Mouse (Mus musculus) Patski (cell line): ENCODE data around the gene Epm2aip1. TPM values are rescaled to one million over a fixed set of nuclear protein-coding genes. Genes with fewer than 3 reads are reported as not detected.

Experiments
- ATAC-seq: fragments of 100-300 bp; one replicate; pipeline ENCODE4 v1.8.0; 2021
- CTCF ChIA-PET: fragments of 350-600 bp; sonication (Branson Sonifier 250); formaldehyde crosslinking; loops from one replicate; lab custom pipeline; 2022; ENCODE audit warnings: inconsistent platforms; lab: Charles Lee
- POLR2A ChIA-PET: fragments of 350-600 bp; sonication (Branson Sonifier 250); formaldehyde crosslinking; loops from one replicate; lab custom pipeline; 2022; ENCODE audit warnings: antibody characterized with exemption, inconsistent platforms; lab: Charles Lee
- DNase-seq: peaks from one replicate; pipeline ENCODE4 v3.0.0-alpha.2; 2011; ENCODE audit warnings: low read depth, low spot score
- H3K27me3 ChIP-seq: fragments of 371-371 bp; one replicate; pipeline ENCODE4 v1.5.1; 2021
- CTCF ChIP-seq: fragments of 100-300 bp; IDR thresholded peaks from one replicate; pipeline ENCODE4 v1.5.1; 2021
- in situ Hi-C: fragments of 300-500 bp; cut with MboI; formaldehyde crosslinking; loops from 3 replicates; pipeline ENCODE4 v1.11.1; 2018; ENCODE audit warnings: low pct_unique_long_range_greater_than_20kb, mixed read lengths
- polyA plus RNA-seq: library from polyadenylated mRNA; unstranded; gene quantifications from one replicate; pipeline ENCODE4 v1.2.3, GENCODE M21; 2021

Gene Epm2aip1
- polyA plus RNA-seq, result 28.7 TPM

DNA sequence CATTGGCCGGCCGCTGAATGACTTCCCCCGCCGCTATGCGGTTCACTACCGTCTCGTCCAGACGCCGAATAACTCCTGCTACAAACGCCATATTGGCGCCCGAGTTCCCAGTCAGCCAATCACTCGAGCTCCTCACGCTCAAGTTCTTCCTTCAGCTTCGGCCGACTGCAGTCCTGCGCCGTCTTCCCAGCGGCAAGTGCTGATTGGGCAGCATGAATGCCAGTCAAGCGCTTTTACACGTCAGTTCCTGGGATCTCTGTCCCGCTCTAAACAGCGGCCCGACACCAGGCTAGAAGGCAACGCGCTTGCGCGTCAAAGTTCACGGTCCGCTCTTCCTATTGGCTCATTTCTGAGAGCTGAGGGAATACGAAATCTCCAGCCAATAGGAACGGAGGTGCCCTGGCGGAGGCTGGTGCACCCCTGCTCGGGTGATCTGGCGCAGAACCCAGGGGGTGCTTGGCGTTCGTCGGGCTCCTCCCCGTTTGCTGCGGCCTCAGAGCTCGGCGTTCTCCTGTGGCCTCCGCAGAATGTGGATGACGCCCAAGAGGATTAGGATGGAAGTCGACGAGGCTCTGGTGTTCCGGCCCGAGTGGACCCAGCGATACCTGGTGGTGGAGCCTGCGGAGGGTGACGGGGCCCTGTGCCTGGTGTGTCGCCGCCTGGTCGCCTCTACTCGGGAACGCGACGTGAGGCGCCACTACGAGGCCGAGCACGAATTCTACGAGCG is at the start of gene Epm2aip1, which contains the start of gene Mlh1:
Gene Epm2aip1, plus strand, starts transcription at position 496 of the 727 bp plus-strand sequence.
Gene Mlh1, minus strand, starts transcription at position 358 of the 727 bp plus-strand sequence.
- no peaks in the 10 kb centered on the region for H3K27me3 ChIP-seq
- ATAC-seq (peak; percentile 96), DNase-seq (peak; percentile 100)

DNA sequence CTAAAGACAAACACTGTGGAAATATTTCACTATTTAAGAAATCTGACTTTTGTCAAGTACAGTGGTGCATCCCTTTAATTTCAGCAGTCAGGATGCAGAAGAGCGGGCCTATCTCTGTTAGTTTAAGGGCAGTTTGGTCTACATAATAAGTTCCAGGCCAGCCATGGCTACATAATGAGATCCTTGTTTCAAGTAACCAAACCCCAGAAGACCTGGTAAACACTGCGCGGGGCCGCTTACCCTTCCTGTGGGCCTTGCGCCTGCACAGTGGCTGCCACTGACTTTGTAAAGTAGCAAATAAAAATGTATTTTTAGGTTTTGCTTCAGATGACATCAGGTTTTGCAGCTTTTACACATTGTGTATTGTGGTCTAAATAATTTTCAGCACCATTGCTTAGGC is 48.3 kb upstream of the Epm2aip1 start:
- in situ Hi-C loops, result no loop called here
- CTCF ChIA-PET, result interaction anchor here (1.0 kb wide), 1 partner anchor 13 kb away, joined by 3 read pairs; no protein-coding TSS in a partner anchor
- H3K27me3 ChIP-seq, result no peaks in the 10 kb centered on the region
- POLR2A ChIA-PET, result no interaction called here
- ATAC-seq, result no peak
- DNase-seq, result no peak
- no peak for TF ChIP-seq CTCF

More for the DNA sequence above, at the start of gene Epm2aip1, which contains the start of gene Mlh1:
- ChIA-PET POLR2A (no interaction called here), CTCF (no interaction called here)
- in situ Hi-C loops, result no loop called here
- no peak for TF ChIP-seq CTCF

DNA sequence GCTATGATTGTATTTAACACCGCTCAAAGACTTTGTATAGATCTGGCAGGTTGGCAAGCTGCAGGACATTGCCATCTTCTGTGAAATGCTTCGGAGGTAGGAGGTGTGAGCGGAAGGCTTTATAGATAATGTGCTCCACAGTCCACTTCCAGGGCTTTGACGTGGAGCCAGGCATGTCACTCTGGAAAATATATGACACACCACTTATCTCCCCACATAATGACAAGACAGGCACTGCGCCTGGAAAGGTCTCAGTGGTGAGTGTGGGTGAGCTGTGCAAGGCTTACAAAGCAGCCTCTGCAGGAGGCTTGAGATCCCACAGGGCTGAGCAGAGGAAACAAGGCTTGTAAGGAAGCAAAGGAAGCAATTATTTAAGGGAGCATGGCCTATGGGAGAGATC is 43.3 kb upstream of the Epm2aip1 start:
- DNase-seq, result no peak
- TF ChIP-seq CTCF, result no peak
- CTCF ChIA-PET, result interaction anchor here (1.8 kb wide), 1 partner anchor 11 kb away, joined by 3 read pairs; no protein-coding TSS in a partner anchor
- POLR2A ChIA-PET, result no interaction called here
- ATAC-seq, result no peak
- H3K27me3 ChIP-seq, result no peaks in the 10 kb centered on the region
- in situ Hi-C loops, result no loop called here

DNA sequence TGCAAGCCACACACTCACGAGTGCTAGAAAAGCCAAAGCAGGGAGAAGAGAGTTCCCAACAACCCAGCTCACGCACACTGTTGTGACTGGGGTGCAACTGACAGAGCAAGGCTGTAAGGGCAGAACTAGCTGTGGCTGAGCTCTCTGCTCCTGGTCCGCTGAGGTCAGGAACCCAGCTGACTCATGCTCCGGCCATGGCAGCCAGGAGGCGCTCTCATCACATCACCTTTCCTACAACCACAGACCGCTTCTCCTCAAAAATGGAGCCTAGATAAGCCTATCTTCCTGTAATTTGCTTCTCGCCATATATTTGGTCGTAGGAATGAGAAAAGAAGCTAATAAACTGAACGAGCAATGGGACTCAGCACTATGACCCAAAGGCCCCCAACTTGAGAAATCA is 37.0 kb upstream of the Epm2aip1 start:
- ChIA-PET CTCF (interaction anchor here (1.0 kb wide), 1 partner anchor 55 kb away, joined by 4 read pairs; no protein-coding TSS in a partner anchor), POLR2A (no interaction called here)
- DNase-seq, result no peak
- no peaks in the 10 kb centered on the region for H3K27me3 ChIP-seq
- no peak for ATAC-seq
- in situ Hi-C loops, result no loop called here
- peak; percentile 32 for TF ChIP-seq CTCF

DNA sequence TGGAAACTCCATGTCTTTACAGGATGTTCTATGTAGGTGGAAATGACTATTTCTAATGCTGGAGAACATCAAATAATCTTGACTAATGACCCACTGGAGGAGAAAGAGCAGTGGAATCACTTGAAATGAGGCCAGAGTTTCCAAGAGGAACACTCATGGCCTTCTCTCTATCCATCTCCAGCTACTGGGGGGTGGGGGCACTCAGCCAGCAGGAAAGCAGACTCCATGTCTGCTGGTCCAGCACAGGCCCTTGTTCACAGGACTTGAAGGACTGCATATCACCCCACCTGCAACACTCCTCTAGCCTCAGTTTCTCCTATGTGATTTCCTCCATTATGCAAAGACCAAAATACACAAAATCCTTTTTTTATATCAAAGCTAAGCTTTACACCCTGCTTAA is 34.0 kb upstream of the Epm2aip1 start:
- no peak for TF ChIP-seq CTCF
- in situ Hi-C loops, result no loop called here
- POLR2A ChIA-PET, result no interaction called here
- H3K27me3 ChIP-seq, result no peaks in the 10 kb centered on the region
- ATAC-seq, result no peak
- DNase-seq, result no peak
- CTCF ChIA-PET, result interaction anchor here (1.1 kb wide), 1 partner anchor 52 kb away, joined by 4 read pairs; no protein-coding TSS in a partner anchor

DNA sequence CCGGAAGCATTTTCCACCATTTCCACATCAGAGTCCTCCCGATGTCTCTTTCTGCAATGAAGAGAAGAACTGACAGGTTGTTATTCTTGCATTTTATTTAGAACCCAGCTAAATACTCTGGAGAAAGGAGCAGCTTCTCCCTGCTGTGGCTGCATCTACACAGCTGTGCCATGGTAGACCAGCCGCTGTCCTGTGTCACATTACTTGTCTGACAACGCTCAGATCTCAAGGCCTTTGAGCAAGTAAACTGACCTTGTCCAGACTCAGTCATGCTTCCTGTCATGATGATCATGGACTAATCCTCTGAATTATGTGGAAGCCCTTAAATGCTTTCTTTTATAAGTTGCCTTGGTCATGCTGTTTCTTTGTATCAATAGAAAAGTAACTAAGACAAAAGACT is 31.9 kb upstream of the Epm2aip1 start:
- POLR2A ChIA-PET, result no interaction called here
- no peak for DNase-seq
- CTCF ChIA-PET, result interaction anchor here (0.7 to 1.6 kb wide), 3 partner anchors 11 to 14 kb away, joined by 3 to 5 read pairs (median 3); no protein-coding TSS in a partner anchor

DNA sequence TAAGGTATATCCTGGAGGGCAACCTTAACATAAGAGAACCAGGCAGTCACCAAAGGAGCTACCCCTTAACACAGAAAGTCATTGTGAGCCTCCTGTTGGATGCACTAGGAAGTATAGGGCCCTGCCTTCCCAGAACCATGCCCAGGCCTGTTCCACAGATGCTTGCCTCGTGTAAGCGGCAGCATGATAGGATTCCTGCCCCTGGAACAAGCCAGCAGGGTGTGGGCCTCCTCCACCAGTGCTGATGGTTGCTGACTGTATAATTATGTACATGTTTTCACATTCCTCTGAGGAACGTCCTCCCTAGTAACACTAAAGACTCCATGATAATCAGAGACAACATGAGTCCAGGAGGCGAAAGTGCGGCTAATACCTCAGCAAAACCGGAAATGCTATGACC is 28.3 kb upstream of the Epm2aip1 start:
- no peak for TF ChIP-seq CTCF
- ChIA-PET POLR2A (interaction anchor here (0.7 kb wide), 1 partner anchor 22 kb away, joined by 3 read pairs; no protein-coding TSS in a partner anchor), CTCF (no interaction called here)
- ATAC-seq (no peak), DNase-seq (no peak)
- in situ Hi-C loops, result loop anchor here (5.0 kb wide), 1 partner anchor 151 kb away; no protein-coding TSS in a partner anchor
- H3K27me3 ChIP-seq, result no peaks in the 10 kb centered on the region

More for the DNA sequence above, 31.9 kb upstream of the Epm2aip1 start:
- no peak for ATAC-seq
- TF ChIP-seq CTCF, result no peak
- H3K27me3 ChIP-seq, result no peaks in the 10 kb centered on the region
- in situ Hi-C loops, result loop anchor here (5.0 kb wide), 1 partner anchor 148 kb away; no protein-coding TSS in a partner anchor

DNA sequence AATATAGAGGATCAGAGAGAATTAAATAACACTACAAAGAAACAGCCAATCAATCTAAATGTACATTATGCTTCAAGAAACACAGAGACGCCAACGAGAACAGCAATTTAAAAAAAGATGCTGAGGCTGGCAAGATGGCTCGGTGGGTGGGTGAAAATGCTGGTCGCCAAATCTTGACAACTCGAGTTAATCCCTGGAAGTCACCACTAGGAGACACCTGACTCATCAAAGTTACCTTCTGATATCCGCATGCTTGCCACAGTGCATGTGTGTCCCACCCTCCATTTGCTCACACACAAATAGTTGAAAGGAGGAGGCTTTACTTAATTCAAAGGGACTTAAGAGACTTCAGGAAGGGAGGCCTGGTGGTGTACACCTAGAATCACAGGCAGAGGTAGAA is 26.2 kb upstream of the Epm2aip1 start:
- in situ Hi-C loops, result no loop called here

DNA sequence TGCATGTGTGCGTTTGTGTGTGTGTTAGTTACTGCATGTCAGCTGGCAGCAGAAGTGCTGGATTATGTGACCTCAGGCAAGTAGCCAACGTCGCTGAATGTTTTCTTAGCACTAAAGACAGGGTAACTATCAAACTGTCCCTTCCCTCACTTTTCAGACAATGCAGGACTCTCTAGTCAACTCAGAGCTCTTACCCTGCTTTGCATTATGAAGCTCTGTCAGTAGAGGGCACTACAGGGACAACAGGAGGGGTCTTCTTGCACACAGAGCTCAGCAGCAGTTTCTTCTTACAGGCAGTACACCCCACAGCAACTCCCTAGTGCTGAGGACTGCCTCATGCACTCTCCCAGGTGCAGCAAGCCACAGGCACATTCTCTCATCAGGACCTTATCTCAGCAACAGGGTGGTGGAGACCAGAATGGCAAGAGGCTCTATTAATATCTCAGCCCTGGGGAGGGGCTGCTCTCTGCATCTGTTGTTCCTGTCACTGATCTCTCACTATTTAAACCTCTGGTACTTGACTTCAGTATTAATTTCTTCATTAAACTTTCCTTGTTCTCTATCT is 24.0 kb upstream of the Epm2aip1 start:
- POLR2A ChIA-PET, result no interaction called here

More for the DNA sequence above, 26.2 kb upstream of the Epm2aip1 start:
- CTCF ChIA-PET, result no interaction called here
- no peak for ATAC-seq
- POLR2A ChIA-PET, result no interaction called here
- no peak for TF ChIP-seq CTCF
- no peaks in the 10 kb centered on the region for H3K27me3 ChIP-seq
- no peak for DNase-seq

DNA sequence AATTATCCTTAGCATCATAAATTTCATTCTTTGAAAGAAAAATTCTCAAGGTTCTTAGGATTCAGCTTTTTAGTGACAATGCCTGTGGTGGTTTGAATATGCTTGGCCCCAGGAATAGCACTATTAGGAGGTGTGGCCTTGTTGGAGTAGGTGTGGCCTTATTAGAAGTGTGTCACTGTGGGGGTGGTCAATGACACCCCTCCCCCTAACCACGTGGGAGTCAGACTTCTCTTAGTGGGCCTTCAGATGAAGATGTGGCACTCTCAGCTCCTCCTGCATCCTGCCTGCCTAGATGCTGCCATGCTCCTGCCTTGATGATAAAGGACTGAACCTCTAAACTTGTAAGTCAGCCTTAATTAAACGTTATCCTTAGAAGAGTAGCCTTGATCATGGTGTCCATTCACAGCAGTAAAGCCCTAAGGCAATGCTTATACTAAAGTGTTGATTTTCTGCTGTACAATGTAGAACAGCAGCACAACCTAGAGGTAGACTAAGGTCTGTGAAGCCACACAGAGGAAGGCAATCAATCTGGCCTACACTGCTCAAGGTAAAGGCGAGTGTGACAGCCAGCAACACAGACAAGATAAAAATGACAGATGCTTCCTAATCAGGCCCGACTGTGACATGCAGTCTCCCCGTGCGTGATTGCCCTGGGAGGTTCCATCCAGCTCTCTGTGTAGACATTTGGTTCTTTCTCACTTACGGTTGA is 19.4 kb upstream of the Epm2aip1 start:
- no peak for TF ChIP-seq CTCF
- no peak for ATAC-seq
- no peaks in the 10 kb centered on the region for H3K27me3 ChIP-seq
- CTCF ChIA-PET, result interaction anchor here (1.2 to 1.5 kb wide), 2 partner anchors 13 to 37 kb away, joined by 4 to 5 read pairs; no protein-coding TSS in a partner anchor
- no peak for DNase-seq
- POLR2A ChIA-PET, result no interaction called here
- in situ Hi-C loops, result no loop called here

More for the DNA sequence above, 24.0 kb upstream of the Epm2aip1 start:
- ATAC-seq (no peak), DNase-seq (no peak)
- TF ChIP-seq CTCF, result peak; percentile 63
- CTCF ChIA-PET, result interaction anchor here (1.0 to 2.1 kb wide), 6 partner anchors 11 to 42 kb away, joined by 3 to 11 read pairs (median 3); no protein-coding TSS in a partner anchor
- no peaks in the 10 kb centered on the region for H3K27me3 ChIP-seq
- in situ Hi-C loops, result no loop called here
